Mouse (Mus musculus): ENCODE results near the gene Gm20604. TPM values are rescaled to one million over a fixed set of nuclear protein-coding genes. Genes with fewer than 3 reads are reported as not detected.

Gene Gm20604
- polyA plus RNA-seq, 1 experiment from 2014 or later = 37.6 TPM

GRCm38 (mm10) chr12:102761668-102762067 is 3.2 kb upstream of the Gm20604 start:
- Histone ChIP-seq H3K4me3 (no peak overlapping the region), H3K27me3 (no peaks in the 10 kb centered on the region), H3K4me1 (replicated peaks) (peaks cover 23% of the 10 kb centered on the region), H3K4me2 (no peak overlapping the region), H3K27ac (replicated peaks) (no peak overlapping the region), H3K36me3 (peaks cover 35% of the 10 kb centered on the region), H3K9me3 (no peaks in the 10 kb centered on the region), H3K9ac (no peak overlapping the region)
- 91% methylated on average over 3 of the region's 3 CpGs for WGBS
- ATAC-seq (ENCODE audit: low read depth) = no peak

DNA sequence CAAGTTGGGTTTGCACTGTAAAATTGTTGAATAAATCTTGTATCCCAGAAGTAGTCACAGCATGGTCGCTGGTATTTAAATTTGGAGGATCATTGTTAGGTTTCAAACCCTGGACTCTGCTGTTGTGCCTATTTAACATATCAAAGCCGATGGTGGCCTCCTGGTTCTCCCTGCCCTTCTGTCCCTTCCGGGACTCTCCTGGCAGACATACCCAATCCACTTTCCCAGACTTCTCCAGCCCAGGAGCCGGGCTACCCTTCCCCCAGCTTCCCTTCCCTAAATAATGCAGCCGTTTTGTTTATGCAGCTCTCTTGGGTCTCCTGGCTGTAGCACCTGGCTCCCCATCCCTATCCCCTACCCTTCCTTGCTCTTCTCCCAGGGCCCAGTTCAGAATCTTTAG is 464 bp upstream of the Gm20604 start:
- ATAC-seq (ENCODE audit: low read depth) = no peak
- Histone ChIP-seq H3K9ac (peak overlapping the region; percentile 82), H3K4me3 (peak overlapping the region; percentile 73), H3K9me3 (no peaks in the 10 kb centered on the region), H3K27me3 (no peaks in the 10 kb centered on the region), H3K4me1 (replicated peaks) (peaks cover 36% of the 10 kb centered on the region), H3K27ac (replicated peaks) (no peak overlapping the region), H3K36me3 (peaks cover 13% of the 10 kb centered on the region), H3K4me2 (peak overlapping the region; percentile 87)
- WGBS = under 1% methylated on average over 5 of the region's 5 CpGs

GRCm38 (mm10) chr12:102757689-102758402 is 626 bp downstream of the Gm20604 start, which contains the start of the genes Gm28051, Gon7 and Ubr7:
TSS of gene Gm28051 (minus strand) at chr12:102757765.
TSS of gene Gon7 (minus strand) at chr12:102757803.
TSS of gene Ubr7 (plus strand) at chr12:102757967.
- peak within 1 kb of the TSS; percentile 91 for H3K27ac ChIP-seq (replicated peaks)
- H3K4me2 ChIP-seq = peak within 1 kb of the TSS; percentile 87
- WGBS = under 1% methylated on average over 70 of the region's 73 CpGs
- no peaks in the 10 kb centered on the region for H3K9me3 ChIP-seq
- peak; percentile 97 for ATAC-seq (ENCODE audit: low read depth)
- peaks cover 8% of the 10 kb centered on the region for H3K36me3 ChIP-seq
- H3K9ac ChIP-seq = peak within 1 kb of the TSS; percentile 82
- no peaks in the 10 kb centered on the region for H3K27me3 ChIP-seq
- H3K4me3 ChIP-seq = peak within 1 kb of the TSS; percentile 73
- peaks cover 36% of the 10 kb centered on the region for H3K4me1 ChIP-seq (replicated peaks)

DNA sequence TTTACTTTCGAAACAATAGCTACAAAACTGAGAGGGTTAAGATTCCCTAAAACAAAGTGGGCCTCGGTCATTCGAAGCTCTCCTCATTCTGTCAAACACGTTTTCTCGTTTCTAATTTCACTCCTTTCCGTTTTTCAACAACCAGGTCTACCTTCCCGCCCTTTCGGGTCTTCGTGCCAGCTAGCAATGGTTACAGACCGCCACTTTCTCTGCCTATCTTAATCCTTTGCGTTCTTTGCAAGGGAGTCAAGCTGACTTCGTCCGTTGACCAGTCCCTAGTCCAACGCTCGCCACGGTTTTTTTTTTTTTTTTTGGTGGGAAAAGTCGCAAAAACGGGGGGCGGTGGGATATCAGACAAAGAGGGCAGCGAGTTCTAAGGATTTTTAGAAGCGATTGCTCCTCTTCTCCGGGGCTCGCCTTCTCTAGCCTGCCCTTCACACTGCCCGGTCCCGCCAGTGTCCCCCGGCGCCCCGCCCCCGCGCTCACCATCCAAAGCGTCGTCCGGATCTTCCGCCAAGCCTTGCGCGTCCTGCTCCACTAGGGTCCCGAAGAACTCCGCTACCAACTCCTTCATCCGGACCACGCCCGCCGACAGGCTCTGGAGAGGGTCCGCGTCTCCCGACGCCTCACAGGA is 1.3 kb downstream of the Gm20604 start:
- Histone ChIP-seq H3K4me2 (peak overlapping the region; percentile 81), H3K4me3 (peak overlapping the region; percentile 73), H3K9me3 (no peaks in the 10 kb centered on the region), H3K27me3 (no peaks in the 10 kb centered on the region), H3K36me3 (peaks cover under 1% of the 10 kb centered on the region), H3K9ac (peak overlapping the region; percentile 82), H3K4me1 (replicated peaks) (peaks cover 36% of the 10 kb centered on the region), H3K27ac (replicated peaks) (peak overlapping the region; percentile 91)
- ATAC-seq (ENCODE audit: low read depth) = peak; percentile 80; the same call in 1 of the 2 replicates
- 2% methylated on average over 46 of the region's 46 CpGs for WGBS

- Histone ChIP-seq H3K9me3 (no peaks in the 10 kb centered on the region), H3K9ac (no peak overlapping the region; the same call in 1 of the 2 replicates), H3K4me1 (replicated peaks) (peaks cover 36% of the 10 kb centered on the region), H3K36me3 (no peaks in the 10 kb centered on the region), H3K4me2 (peak overlapping the region; percentile 81), H3K27me3 (no peaks in the 10 kb centered on the region), H3K27ac (replicated peaks) (no peak overlapping the region), H3K4me3 (peak overlapping the region; percentile 73)
- no peak for ATAC-seq (ENCODE audit: low read depth)
- 86% methylated on average over 7 of the region's 7 CpGs for WGBS
Observed at GRCm38 (mm10) chr12:102756304-102756703, 2.2 kb downstream of the Gm20604 start.

DNA sequence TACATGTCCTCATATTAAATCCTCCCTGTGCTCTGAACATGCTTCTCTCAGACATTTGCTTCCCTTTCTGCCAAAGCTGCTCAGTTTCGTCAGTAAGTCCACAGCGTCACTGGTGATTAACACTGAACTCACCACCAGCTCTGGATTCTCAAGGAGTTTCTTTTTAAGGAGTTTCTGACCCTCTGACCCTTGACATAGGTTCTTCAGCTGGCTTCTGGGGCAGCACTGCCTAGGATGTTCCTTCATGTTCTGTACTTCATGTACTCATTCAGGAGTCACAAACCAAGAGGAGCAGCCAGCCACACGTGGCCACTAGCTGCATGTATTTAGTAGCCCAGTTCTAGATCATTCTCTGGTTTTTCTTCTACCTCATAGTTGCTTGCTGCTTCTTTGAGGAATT is 10.2 kb downstream of the Gm20604 start:
- Histone ChIP-seq H3K36me3 (peaks cover 25% of the 10 kb centered on the region), H3K4me3 (no peak overlapping the region), H3K4me1 (replicated peaks) (peaks cover 11% of the 10 kb centered on the region), H3K27ac (replicated peaks) (no peak overlapping the region), H3K27me3 (no peaks in the 10 kb centered on the region), H3K9me3 (no peaks in the 10 kb centered on the region), H3K4me2 (no peak overlapping the region), H3K9ac (no peak overlapping the region)
- 92% methylated on average over 3 of the region's 3 CpGs for WGBS
- no peak for ATAC-seq (ENCODE audit: low read depth)

- Histone ChIP-seq H3K9me3 (no peaks in the 10 kb centered on the region), H3K4me1 (replicated peaks) (peaks cover 27% of the 10 kb centered on the region), H3K27ac (replicated peaks) (no peak overlapping the region), H3K27me3 (no peaks in the 10 kb centered on the region), H3K4me2 (peak overlapping the region; percentile 88), H3K36me3 (peaks cover 25% of the 10 kb centered on the region), H3K4me3 (no peak overlapping the region), H3K9ac (peak overlapping the region; percentile 92; the same call in 1 of the 2 replicates)
- ATAC-seq (ENCODE audit: low read depth) = no peak
- 72% methylated on average over 6 of the region's 6 CpGs for WGBS
Observed at GRCm38 (mm10) chr12:102744839-102745238, 13.6 kb downstream of the Gm20604 start.

GRCm38 (mm10) chr12:102743589-102744574 is 14.6 kb downstream of the Gm20604 start, which contains the start of the genes Moap1 and Tmem251:
TSS of gene Moap1 (minus strand) at chr12:102743661.
TSS of gene Tmem251 (plus strand) at chr12:102743762.
- H3K4me1 ChIP-seq (replicated peaks) = peaks cover 27% of the 10 kb centered on the region
- H3K36me3 ChIP-seq = peaks cover 20% of the 10 kb centered on the region
- H3K4me3 ChIP-seq = peak within 1 kb of the TSS; percentile 83
- under 1% methylated on average over 63 of the region's 63 CpGs for WGBS
- peak; percentile 97 for ATAC-seq (ENCODE audit: low read depth)
- peak within 1 kb of the TSS; percentile 88 for H3K4me2 ChIP-seq
- no peaks in the 10 kb centered on the region for H3K27me3 ChIP-seq
- peak within 1 kb of the TSS; percentile 92 for H3K9ac ChIP-seq
- H3K9me3 ChIP-seq = no peaks in the 10 kb centered on the region
- peak within 1 kb of the TSS; percentile 94 for H3K27ac ChIP-seq (replicated peaks)

DNA sequence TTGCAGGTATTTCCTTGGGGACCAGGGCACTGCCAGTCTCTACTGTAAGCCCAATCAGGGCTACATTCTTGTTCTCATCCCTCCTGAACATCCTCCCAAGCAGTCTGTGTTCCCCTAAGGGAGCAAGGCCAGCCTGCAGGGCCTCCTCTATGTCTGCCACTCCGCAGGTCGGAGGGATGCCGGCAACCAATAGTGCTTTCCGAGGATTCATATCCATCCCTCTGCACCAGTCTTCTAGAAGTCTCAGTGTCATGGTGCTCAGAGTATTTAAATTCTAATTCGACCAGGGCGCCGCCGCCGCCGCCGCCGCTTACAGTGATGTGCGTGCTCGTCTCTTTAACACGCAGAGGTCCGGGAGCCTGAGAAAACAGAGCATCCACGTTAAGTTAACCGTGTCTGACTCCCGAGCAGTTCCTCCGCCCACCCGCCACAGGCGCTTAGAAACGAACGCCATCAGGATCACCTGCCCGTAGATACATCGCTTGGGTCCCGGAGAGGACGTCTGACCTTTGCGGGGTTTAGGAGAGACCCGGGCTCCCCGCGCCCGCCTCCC is 15.4 kb downstream of the Gm20604 start:
- ATAC-seq (ENCODE audit: low read depth) = peak; percentile 75
- WGBS = under 1% methylated on average over 33 of the region's 33 CpGs
- H3K27me3 ChIP-seq = no peaks in the 10 kb centered on the region
- peak overlapping the region; percentile 88 for H3K4me2 ChIP-seq
- H3K4me1 ChIP-seq (replicated peaks) = peaks cover 27% of the 10 kb centered on the region
- H3K9me3 ChIP-seq = no peaks in the 10 kb centered on the region
- H3K9ac ChIP-seq = peak overlapping the region; percentile 92
- peaks cover 12% of the 10 kb centered on the region; the same call in 1 of the 2 replicates for H3K36me3 ChIP-seq
- H3K4me3 ChIP-seq = peak overlapping the region; percentile 83
- peak overlapping the region; percentile 94 for H3K27ac ChIP-seq (replicated peaks)

DNA sequence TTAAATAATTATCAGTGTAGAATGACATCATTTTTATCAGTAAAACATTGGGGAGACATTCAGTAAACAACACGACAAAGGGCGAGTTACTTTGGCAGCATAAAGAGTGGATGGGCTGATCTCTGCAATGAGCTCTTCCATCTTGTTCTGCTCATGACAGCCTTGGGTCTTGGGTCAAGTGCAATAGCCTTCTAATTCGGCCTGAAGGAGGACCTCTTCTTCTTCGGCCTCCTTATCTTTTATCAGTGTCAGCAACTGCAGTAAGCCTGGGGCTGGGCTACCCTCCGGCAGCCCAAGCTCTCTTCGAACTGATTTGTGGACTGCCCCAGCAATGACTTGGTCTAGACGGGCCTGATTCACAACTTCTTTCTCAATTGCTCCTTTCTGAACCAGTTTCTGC is 16.4 kb downstream of the Gm20604 start:
- peak overlapping the region; percentile 88; the same call in 1 of the 2 replicates for H3K4me2 ChIP-seq
- H3K9ac ChIP-seq = peak overlapping the region; percentile 92
- no peak for ATAC-seq (ENCODE audit: low read depth)
- H3K4me1 ChIP-seq (replicated peaks) = peaks cover 27% of the 10 kb centered on the region
- no peak overlapping the region for H3K27ac ChIP-seq (replicated peaks)
- H3K9me3 ChIP-seq = no peaks in the 10 kb centered on the region
- peak overlapping the region; percentile 83; the same call in 1 of the 2 replicates for H3K4me3 ChIP-seq
- no peaks in the 10 kb centered on the region for H3K27me3 ChIP-seq
- 0 out of 2 replicates have a peak, but pooled peaks cover 6% of the 10 kb centered on the region for H3K36me3 ChIP-seq
- 87% methylated on average over 7 of the region's 7 CpGs for WGBS

DNA sequence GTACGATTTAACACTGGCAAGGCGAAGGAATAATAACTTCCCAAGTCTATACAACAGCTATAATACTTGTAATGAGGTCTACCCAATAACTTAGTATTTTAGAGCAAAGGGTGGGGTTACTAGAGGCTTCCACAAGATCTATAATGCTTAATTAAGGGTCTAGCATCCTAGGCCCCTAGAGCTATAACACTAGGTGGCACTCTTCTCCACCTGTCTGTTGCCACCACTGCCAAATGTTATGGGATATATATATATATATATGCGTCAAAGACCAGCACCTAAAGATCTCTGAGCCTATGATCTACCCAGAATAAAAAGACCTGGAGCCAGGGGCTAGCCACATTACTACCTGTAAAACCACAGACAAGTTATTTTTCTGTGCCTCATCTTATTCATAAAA is 18.2 kb downstream of the Gm20604 start:
- no peak overlapping the region for H3K27ac ChIP-seq (replicated peaks)

More for the DNA sequence above, 18.2 kb downstream of the Gm20604 start:
- 68% methylated on average over 3 of the region's 3 CpGs for WGBS
- Histone ChIP-seq H3K9ac (no peak overlapping the region), H3K9me3 (no peaks in the 10 kb centered on the region), H3K4me2 (no peak overlapping the region), H3K36me3 (no peaks in the 10 kb centered on the region), H3K4me3 (no peak overlapping the region), H3K4me1 (replicated peaks) (peaks cover 27% of the 10 kb centered on the region), H3K27me3 (no peaks in the 10 kb centered on the region)
- ATAC-seq (ENCODE audit: low read depth) = no peak

Data from neural tube, embryonic 13.5 days (tissue).